Mouse (Mus musculus) left cerebral cortex, adult 18-20 months (tissue): ENCODE measurements around the gene Nectin4. TPM values are rescaled to one million over a fixed set of nuclear protein-coding genes. Genes with fewer than 3 reads are reported as not detected.

Experiments used
- DNase-seq, 2 experiments: peaks; one replicate each; pipeline ENCODE4 v3.0.0; 2021 to 2022; ENCODE audit warnings: low spot score in 2 of 2, mixed read lengths in 1 of 2
- total RNA-seq, 2 experiments: library from RNA; stranded (reverse); gene quantifications; 2 replicates each; pipeline ENCODE4 v1.2.3; 2021

Gene Nectin4
- total RNA-seq, 2 experiments from 2014 or later = 3.6 to 4.7 TPM

GRCm38 (mm10) chr1:171410947-171411484, 41.1 kb downstream of the Nectin4 start, which contains the start of gene Usf1:
Gene Usf1 (plus strand): TSS chr1:171411313.
- peak; percentile 94 for DNase-seq

- DNase-seq = no peak
Measured at GRCm38 (mm10) chr1:171411492-171411941, 41.6 kb downstream of the Nectin4 start.

GRCm38 (mm10) chr1:171412001-171412441, 42.1 kb downstream of the Nectin4 start:
- DNase-seq = peak in 1 of 2 experiments; percentile 18

DNA sequence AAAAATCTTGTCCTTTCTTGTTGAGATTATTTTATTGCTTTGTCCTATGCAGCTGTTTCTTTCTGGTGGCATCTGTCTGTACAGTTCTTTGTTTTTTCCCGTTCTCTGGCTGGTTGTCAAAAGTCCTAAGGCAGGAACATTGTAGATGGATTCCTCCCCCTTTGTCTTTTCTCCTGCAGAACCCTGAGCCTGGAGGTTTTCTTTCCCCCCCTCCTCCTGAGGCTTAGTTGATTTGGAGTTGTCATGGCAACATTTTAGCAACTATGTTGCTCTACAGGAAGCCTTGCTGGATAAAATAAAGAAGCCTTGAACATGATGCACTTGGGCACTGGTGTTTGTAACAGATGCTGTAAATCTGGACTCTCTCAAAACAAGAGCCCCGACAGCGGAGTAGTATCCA, 42.5 kb downstream of the Nectin4 start:
- DNase-seq = no peak

DNA sequence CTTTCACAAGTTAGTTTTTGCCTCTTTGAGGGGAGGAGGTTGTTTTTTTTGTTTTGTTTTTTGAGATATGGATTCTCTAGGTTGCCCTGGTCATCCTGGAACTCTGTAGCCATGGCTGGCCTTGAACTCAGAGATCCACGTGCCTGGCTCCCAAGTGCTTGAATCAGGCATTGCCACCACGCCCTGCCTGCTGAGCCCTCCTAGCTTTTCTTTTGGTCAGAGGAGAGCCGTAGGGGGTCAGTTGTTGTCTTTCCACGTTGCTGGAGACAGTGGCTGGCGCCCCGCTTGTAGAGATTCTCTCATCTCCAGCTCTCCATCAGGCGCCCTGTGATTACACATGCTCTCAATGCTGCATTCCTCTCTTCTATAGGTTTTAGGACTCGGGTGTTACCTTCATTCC, 43.7 kb downstream of the Nectin4 start:
- DNase-seq = no peak

GRCm38 (mm10) chr1:171418660-171419059, 48.8 kb downstream of the Nectin4 start, which contains the start of gene Tstd1:
Gene Tstd1 (plus strand): TSS chr1:171418872.
- DNase-seq = no peak

DNA sequence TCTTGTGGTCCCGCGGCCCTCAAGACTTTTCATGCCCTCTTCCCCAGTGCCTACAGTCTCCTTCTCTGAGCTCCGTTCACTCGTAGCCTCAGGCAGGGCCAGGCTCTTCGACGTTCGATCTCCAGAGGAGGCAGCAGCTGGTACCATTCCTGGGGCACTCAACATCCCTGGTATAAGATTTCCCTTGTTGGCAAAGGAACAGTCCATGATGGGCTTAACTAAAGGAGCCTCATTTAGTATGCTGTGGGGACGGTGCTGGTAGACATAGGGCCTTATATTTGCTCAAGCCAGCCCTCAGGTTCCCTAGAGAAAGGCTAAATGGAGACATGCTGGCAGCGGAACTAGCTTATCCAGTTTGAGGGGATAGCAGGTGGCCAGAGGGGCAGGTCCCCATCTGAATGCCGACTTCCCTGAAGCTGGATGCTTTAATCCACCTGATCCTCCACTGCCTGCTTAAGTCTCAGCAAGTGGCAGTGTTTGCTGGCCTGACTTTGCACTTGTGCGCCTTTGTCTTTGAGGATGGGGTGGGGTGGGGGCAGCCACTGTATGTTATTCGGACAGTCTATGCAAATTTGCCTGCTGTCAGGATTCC, 49.5 kb downstream of the Nectin4 start:
- no peak for DNase-seq

- no peak for DNase-seq
Measured at GRCm38 (mm10) chr1:171419905-171420304, 50.0 kb downstream of the Nectin4 start.

DNA sequence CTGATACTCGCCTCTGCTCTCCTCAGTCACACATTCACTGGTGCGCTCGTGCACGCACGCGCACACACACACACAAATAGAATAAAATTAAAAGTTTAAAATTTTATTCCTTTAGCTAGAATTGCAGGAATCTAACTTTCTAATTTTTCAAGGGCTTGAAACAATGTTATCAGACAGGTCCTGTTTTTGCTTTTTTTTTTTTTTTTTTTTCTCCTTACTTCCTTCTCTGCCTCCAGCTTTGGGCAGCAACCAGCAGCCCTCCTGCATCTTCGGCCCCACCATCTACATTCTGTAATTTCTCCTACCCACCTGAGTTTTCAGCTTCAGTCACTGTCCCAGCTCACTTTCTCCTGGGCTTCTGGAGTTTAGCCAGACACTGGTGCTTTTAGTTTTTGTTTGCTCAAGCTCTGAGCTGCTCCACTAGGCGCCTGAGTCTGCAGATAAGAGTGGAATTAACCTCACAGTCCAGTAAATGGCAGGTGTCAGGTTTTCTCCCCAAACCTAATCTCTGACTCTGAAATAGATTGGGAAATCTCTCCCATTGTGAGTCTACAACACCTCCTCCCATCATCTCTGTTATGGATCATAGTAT, 52.7 kb downstream of the Nectin4 start:
- DNase-seq = no peak

DNA sequence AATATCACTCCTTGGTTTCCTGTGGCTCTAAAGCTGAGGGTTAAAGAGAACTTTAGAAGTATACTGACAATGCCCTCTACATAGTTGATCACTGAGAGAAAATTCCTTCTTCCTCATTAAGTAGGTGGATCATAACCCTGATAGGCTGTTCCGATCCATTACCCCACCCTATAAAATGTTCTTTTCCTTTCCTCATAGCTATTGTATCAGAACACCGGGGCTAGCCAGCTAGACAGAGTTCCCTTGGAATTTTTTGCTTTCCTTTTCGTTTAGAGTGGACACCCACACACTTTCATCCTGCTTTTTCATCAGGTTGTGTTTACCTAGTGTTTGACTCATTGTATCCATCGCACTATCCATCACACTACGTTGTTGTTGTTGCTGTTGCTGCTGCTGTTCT, 54.7 kb downstream of the Nectin4 start:
- no peak for DNase-seq

GRCm38 (mm10) chr1:171425126-171425525, 55.2 kb downstream of the Nectin4 start:
- no peak for DNase-seq

DNA sequence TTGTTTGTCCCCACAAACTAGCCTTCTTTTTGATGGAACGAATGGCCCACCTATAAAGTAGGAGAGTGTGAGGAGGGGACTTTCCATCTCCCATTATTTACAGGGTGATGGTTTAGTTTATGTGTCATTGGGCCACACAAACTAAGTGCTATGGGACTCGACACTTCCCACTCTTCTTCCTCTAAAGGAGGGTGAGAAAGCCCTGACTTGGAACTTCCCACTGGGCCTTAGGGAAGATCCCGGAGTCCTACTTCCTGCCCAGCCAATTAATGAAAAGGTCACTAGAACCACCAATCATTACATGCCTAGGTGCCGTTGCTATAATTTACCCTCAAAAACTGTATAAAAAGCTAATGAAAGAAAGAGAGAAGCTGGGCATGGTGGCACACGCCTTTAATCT, 62.3 kb downstream of the Nectin4 start:
- DNase-seq = no peak

DNA sequence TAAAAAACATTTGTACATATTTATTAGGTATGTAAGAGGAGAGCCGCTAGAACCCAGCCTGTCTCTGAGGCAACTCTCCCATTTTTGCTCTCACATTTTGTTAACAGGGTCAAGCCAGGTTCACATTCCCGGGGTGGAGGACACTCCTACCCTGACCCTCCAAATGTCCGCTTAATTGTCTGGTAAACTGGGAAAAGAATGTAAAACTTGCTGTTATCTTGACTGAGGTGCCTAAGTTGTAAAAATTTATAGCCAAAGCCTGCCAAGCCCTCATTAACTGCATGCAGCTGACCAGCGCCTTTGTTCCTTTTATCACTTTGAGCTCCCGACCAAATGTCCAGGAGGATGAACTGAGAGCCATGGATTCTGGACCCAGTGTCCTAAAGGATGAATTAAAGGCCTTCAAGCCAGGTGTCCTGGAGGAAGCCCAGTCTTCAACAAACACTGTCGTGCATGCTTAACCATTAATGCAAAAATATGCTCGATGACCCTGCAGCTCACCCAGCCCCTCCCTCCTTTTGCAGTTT, 65.5 kb downstream of the Nectin4 start:
- DNase-seq = no peak

- no peak for DNase-seq
Measured at GRCm38 (mm10) chr1:171435974-171436373, 66.1 kb downstream of the Nectin4 start.

DNA sequence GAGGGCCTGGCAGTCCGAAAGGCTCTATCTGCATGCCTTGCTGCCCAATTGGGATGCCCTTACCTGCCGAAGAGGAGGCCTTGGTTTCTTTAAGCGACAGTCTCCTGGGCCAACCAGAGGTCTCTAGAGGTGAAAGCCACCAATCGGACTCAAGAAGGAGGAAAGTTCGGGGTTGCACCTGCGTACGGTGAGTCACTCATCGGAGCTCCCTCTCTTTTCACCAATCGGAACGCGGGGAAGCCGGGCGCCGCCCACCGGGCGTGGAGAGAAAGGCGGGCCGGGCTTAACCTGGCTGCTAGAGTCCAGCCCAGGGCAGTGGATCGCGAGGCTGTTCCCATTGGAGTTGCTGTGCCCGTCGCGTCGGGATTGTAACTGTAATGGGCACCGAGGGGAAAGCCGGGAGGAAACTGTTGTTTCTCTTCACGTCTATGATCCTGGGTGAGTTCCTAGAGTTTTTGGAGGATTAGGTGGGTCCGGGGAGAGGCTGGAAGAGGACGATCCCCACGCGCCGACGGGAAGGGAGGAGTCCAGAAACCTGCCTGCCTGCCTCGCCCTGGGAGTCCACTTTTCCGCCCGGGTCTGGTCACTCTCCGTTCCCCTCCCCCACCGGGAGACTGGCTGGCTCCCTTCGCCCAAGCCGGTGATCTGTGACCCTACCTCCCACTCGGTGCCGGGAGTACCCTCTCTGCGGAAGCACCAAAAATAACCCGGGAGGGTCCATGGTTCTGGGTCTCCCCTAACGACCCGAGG, 67.5 kb downstream of the Nectin4 start, which contains the start of gene F11r:
Gene F11r (plus strand): TSS at position 272 of the 750 bp plus-strand sequence.
- no peak for DNase-seq

Other genes starting within 250 kb of the Nectin4 start
- gene Sdhc, start 219.5 kb upstream of the Nectin4 start, total RNA-seq = 100 to 1,000 TPM; 195 to 207 TPM
- not detected for gene Mpz, start 219.4 kb upstream of the Nectin4 start, total RNA-seq
- 100 to 1,000 TPM; 114 to 132 TPM for gene Pcp4l1, start 173.8 kb upstream of the Nectin4 start, total RNA-seq
- gene Nr1i3, start 156.1 kb upstream of the Nectin4 start, total RNA-seq = under 1 TPM; 0.12 to 0.14 TPM
- 10 to 100 TPM; 84.2 to 90.5 TPM for gene Tomm40l, start 147.6 kb upstream of the Nectin4 start, total RNA-seq
- gene Apoa2, start 145.0 kb upstream of the Nectin4 start, total RNA-seq = 1 to 10 TPM; 1.8 to 3.1 TPM
- 10 to 100 TPM; 13.7 to 14.7 TPM for gene Fcer1g, start 135.7 kb upstream of the Nectin4 start, total RNA-seq
- 1 to 10 TPM; 5.9 to 8.9 TPM for gene Adamts4, start 119.7 kb upstream of the Nectin4 start, total RNA-seq
- gene Ndufs2, start 118.7 kb upstream of the Nectin4 start, total RNA-seq = 100 to 1,000 TPM; 280 to 286 TPM
- gene B4galt3, start 99.8 kb upstream of the Nectin4 start, total RNA-seq = 10 to 100 TPM; 64.3 to 71.8 TPM
- gene Ppox, start 88.9 kb upstream of the Nectin4 start, total RNA-seq = 10 to 100 TPM; 26.9 to 27.8 TPM
- 10 to 100 TPM; 54.5 to 63.0 TPM for gene Usp21, start 82.1 kb upstream of the Nectin4 start, total RNA-seq
- gene Ufc1, start 75.1 kb upstream of the Nectin4 start, total RNA-seq = 100 to 1,000 TPM; 104 to 112 TPM
- 10 to 100 TPM; 43.7 to 43.9 TPM for gene Dedd, start 41.0 kb upstream of the Nectin4 start, total RNA-seq
- gene Nit1, start 24.5 kb upstream of the Nectin4 start, total RNA-seq = 10 to 100 TPM; 43.3 to 47.9 TPM
- gene Pfdn2, start 24.4 kb upstream of the Nectin4 start, total RNA-seq = 100 to 1,000 TPM; 189 to 191 TPM
- 1 to 10 TPM; 7.1 to 8.0 TPM for gene Klhdc9, start 9.3 kb upstream of the Nectin4 start, total RNA-seq
- 1 to 10 TPM; 2.2 to 2.6 TPM for gene Arhgap30, start 18.9 kb downstream of the Nectin4 start, total RNA-seq
- 100 to 1,000 TPM in 1 of 2 experiments, 10 to 100 TPM in 1; 99.0 to 105 TPM for gene Usf1, start 41.2 kb downstream of the Nectin4 start, total RNA-seq
- gene Tstd1, start 48.8 kb downstream of the Nectin4 start, total RNA-seq = 1 to 10 TPM; 1.4 to 2.3 TPM
- 1 to 10 TPM; 4.5 to 5.4 TPM for gene F11r, start 67.4 kb downstream of the Nectin4 start, total RNA-seq
- 1 to 10 TPM; 5.7 to 5.8 TPM for gene Alyref2, start 133.4 kb downstream of the Nectin4 start, total RNA-seq
- gene Itln1, start 165.2 kb downstream of the Nectin4 start, total RNA-seq = not detected
- gene Cd244a, start 189.1 kb downstream of the Nectin4 start, total RNA-seq = under 1 TPM in 1 of 2 experiments, not detected in 1; 0.16 TPM
- gene Ly9, start 237.3 kb downstream of the Nectin4 start, total RNA-seq = not detected